Mouse (Mus musculus) testis, adult 2 months (tissue): ENCODE measurements around the gene Tlr2.

Experiments used
- CTCF ChIP-seq: fragments of 200-500 bp; IDR thresholded peaks from 2 replicates; pipeline ENCODE4 v1.5.1; 2012; ENCODE audit warnings: low read depth, mild to moderate bottlenecking, inconsistent platforms, low read length, moderate library complexity; ENCODE audit not compliant: control insufficient read depth, insufficient read depth, insufficient replicate concordance
- POLR2A ChIP-seq: fragments of 200-500 bp; IDR thresholded peaks from 2 replicates; pipeline ENCODE4 v1.6.1; 2012; ENCODE audit warnings: low read depth, mild to moderate bottlenecking, inconsistent platforms, low read length, moderate library complexity; ENCODE audit not compliant: control insufficient read depth

- no peak for TF ChIP-seq POLR2A
- TF ChIP-seq CTCF: no peak
Observed at GRCm38 (mm10) chr3:83808483-83808882, 33.1 kb downstream of the Tlr2 start.
